Mouse (Mus musculus): ENCODE results near the gene Fbxo47. TPM values are rescaled to one million over a fixed set of nuclear protein-coding genes. Genes with fewer than 3 reads are reported as not detected.

Gene Fbxo47
- polyA plus RNA-seq, 1 experiment from 2014 or later = 1.0 TPM

GRCm38 (mm10) chr11:97824168-97824567 is 59.8 kb downstream of the Fbxo47 start:
- no peak overlapping the region for H3K4me2 ChIP-seq (replicated peaks; ENCODE audit: low read depth, low read length)
- H3K4me1 ChIP-seq (replicated peaks; ENCODE audit: control insufficient read depth, insufficient read depth, low read length) = no peaks in the 10 kb centered on the region
- H3K27ac ChIP-seq (ENCODE audit: low read depth, low read length) = no peak overlapping the region
- no peaks in the 10 kb centered on the region for H3K9me3 ChIP-seq (ENCODE audit: control insufficient read depth, low read length)
- DNase-seq (ENCODE audit: low spot score) (no peak), ATAC-seq (ENCODE audit: low FRiP score) (no peak)
- no peaks in the 10 kb centered on the region; the same call in 1 of the 2 replicates for H3K36me3 ChIP-seq (ENCODE audit: control insufficient read depth, insufficient read depth, low read length)
- 97% methylated on average over 11 of the region's 11 CpGs for WGBS
- H3K27me3 ChIP-seq (ENCODE audit: control insufficient read depth, insufficient read depth, low read length) = no peaks in the 10 kb centered on the region
- H3K4me3 ChIP-seq (ENCODE audit: low read depth, low read length) = no peak overlapping the region
- H3K9ac ChIP-seq (ENCODE audit: low read depth, low read length) = no peak overlapping the region

DNA sequence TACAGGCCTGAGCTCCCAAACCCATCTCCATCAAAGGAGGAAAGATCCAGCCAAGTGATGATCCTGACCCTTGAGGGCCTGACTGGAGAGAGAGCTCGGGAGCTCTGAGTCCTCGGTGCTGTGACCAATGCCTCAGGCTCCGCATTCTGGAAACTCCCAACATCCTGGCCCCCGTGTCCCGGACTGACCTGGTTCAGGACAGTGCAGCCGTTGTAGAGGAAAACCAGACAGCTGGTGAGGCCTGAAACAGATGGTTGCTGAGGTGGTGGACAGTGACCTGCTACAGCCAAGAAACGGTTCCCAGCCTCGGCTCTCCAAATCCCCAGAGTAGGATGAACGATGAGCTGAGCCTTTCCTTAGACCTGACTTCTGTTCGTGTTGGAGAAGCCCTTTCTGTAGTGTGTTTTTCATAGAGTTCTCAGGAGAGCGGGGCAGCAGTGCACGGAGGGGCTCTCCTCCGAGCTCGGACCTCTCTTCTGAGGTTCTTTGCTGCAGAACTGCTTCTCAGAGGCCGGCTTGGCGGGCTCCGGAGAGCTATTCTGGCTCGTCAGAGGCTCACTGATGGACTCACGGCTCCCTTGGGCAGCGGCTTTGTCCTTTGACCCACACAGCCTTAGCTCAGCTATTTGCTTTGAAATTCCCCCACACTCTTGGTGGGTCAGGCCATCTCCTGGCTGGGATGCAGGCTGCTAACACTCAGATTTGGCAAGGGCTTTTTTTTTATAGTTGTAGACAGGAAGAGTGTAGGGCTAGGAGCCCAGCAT is 60.9 kb downstream of the Fbxo47 start:
- H3K9me3 ChIP-seq (ENCODE audit: control insufficient read depth, low read length) = no peaks in the 10 kb centered on the region
- H3K27me3 ChIP-seq (ENCODE audit: control insufficient read depth, insufficient read depth, low read length) = no peaks in the 10 kb centered on the region
- ATAC-seq (ENCODE audit: low FRiP score) (no peak), DNase-seq (ENCODE audit: low spot score) (no peak)
- no peaks in the 10 kb centered on the region; the same call in 1 of the 2 replicates for H3K36me3 ChIP-seq (ENCODE audit: control insufficient read depth, insufficient read depth, low read length)
- no peak overlapping the region for H3K4me2 ChIP-seq (replicated peaks; ENCODE audit: low read depth, low read length)
- H3K4me3 ChIP-seq (ENCODE audit: low read depth, low read length) = no peak overlapping the region
- WGBS = 71% methylated on average over 20 of the region's 20 CpGs
- H3K4me1 ChIP-seq (replicated peaks; ENCODE audit: control insufficient read depth, insufficient read depth, low read length) = peaks cover 9% of the 10 kb centered on the region
- H3K9ac ChIP-seq (ENCODE audit: low read depth, low read length) = no peak overlapping the region
- H3K27ac ChIP-seq (ENCODE audit: low read depth, low read length) = no peak overlapping the region

GRCm38 (mm10) chr11:97821401-97822064 is 62.4 kb downstream of the Fbxo47 start:
- WGBS = 95% methylated on average over 8 of the region's 8 CpGs
- DNase-seq (ENCODE audit: low spot score) = no peak
- H3K36me3 ChIP-seq (ENCODE audit: control insufficient read depth, insufficient read depth, low read length) = no peaks in the 10 kb centered on the region; the same call in 1 of the 2 replicates

GRCm38 (mm10) chr11:97820840-97821239 is 63.1 kb downstream of the Fbxo47 start:
- Histone ChIP-seq H3K4me3 (ENCODE audit: low read depth, low read length) (no peak overlapping the region), H3K9ac (ENCODE audit: low read depth, low read length) (no peak overlapping the region), H3K27ac (ENCODE audit: low read depth, low read length) (no peak overlapping the region), H3K9me3 (ENCODE audit: control insufficient read depth, low read length) (no peaks in the 10 kb centered on the region), H3K4me1 (replicated peaks; ENCODE audit: control insufficient read depth, insufficient read depth, low read length) (peaks cover 11% of the 10 kb centered on the region), H3K27me3 (ENCODE audit: control insufficient read depth, insufficient read depth, low read length) (no peaks in the 10 kb centered on the region), H3K36me3 (ENCODE audit: control insufficient read depth, insufficient read depth, low read length) (no peaks in the 10 kb centered on the region; the same call in 1 of the 2 replicates), H3K4me2 (replicated peaks; ENCODE audit: low read depth, low read length) (no peak overlapping the region)
- WGBS = 73% methylated on average over 4 of the region's 4 CpGs
- ATAC-seq (ENCODE audit: low FRiP score) = no peak
- DNase-seq (ENCODE audit: low spot score) = no peak

More at GRCm38 (mm10) chr11:97821401-97822064, 62.4 kb downstream of the Fbxo47 start:
- H3K9me3 ChIP-seq (ENCODE audit: control insufficient read depth, low read length) = no peaks in the 10 kb centered on the region
- no peak for ATAC-seq (ENCODE audit: low FRiP score)
- H3K27me3 ChIP-seq (ENCODE audit: control insufficient read depth, insufficient read depth, low read length) = no peaks in the 10 kb centered on the region
- no peak overlapping the region for H3K4me3 ChIP-seq (ENCODE audit: low read depth, low read length)
- no peak overlapping the region for H3K4me2 ChIP-seq (replicated peaks; ENCODE audit: low read depth, low read length)
- H3K27ac ChIP-seq (ENCODE audit: low read depth, low read length) = no peak overlapping the region
- no peak overlapping the region for H3K9ac ChIP-seq (ENCODE audit: low read depth, low read length)
- H3K4me1 ChIP-seq (replicated peaks; ENCODE audit: control insufficient read depth, insufficient read depth, low read length) = peaks cover 11% of the 10 kb centered on the region

- DNase-seq (ENCODE audit: low spot score) (no peak), ATAC-seq (ENCODE audit: low FRiP score) (no peak)
- H3K9me3 ChIP-seq (ENCODE audit: control insufficient read depth, low read length) = no peaks in the 10 kb centered on the region
- no peak overlapping the region for H3K4me3 ChIP-seq (ENCODE audit: low read depth, low read length)
- H3K27ac ChIP-seq (ENCODE audit: low read depth, low read length) = no peak overlapping the region
- H3K27me3 ChIP-seq (ENCODE audit: control insufficient read depth, insufficient read depth, low read length) = no peaks in the 10 kb centered on the region
- peaks cover 11% of the 10 kb centered on the region for H3K4me1 ChIP-seq (replicated peaks; ENCODE audit: control insufficient read depth, insufficient read depth, low read length)
- H3K4me2 ChIP-seq (replicated peaks; ENCODE audit: low read depth, low read length) = no peak overlapping the region
- H3K9ac ChIP-seq (ENCODE audit: low read depth, low read length) = no peak overlapping the region
- 79% methylated on average over 5 of the region's 5 CpGs for WGBS
- H3K36me3 ChIP-seq (ENCODE audit: control insufficient read depth, insufficient read depth, low read length) = no peaks in the 10 kb centered on the region; the same call in 1 of the 2 replicates
These were observed 64.0 kb downstream of the Fbxo47 start for GRCm38 (mm10) chr11:97819923-97820322.

DNA sequence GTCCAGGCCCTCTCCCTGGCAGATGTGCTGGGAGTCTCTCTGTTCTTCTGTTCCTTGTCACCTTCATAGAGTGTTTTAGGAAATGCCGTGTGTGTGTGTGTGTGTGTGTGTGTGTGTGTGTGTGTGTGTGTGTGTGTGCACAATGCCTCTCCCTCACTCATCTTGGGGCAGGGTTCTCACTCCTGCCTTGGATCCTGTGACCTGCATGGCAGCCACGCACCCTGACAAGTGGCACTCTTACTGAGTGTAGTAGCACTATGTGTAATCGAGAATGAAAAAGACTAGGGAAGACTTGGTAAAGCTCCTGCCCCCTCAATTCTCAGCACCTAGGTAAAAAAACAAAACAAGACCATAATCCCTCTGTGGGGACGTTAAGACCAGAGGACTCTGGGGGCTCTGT is 64.9 kb downstream of the Fbxo47 start:
- no peak for DNase-seq (ENCODE audit: low spot score)
- Histone ChIP-seq H3K4me1 (replicated peaks; ENCODE audit: control insufficient read depth, insufficient read depth, low read length) (peaks cover 11% of the 10 kb centered on the region), H3K4me3 (ENCODE audit: low read depth, low read length) (no peak overlapping the region), H3K36me3 (ENCODE audit: control insufficient read depth, insufficient read depth, low read length) (no peaks in the 10 kb centered on the region; the same call in 1 of the 2 replicates), H3K4me2 (replicated peaks; ENCODE audit: low read depth, low read length) (no peak overlapping the region), H3K27me3 (ENCODE audit: control insufficient read depth, insufficient read depth, low read length) (no peaks in the 10 kb centered on the region), H3K27ac (ENCODE audit: low read depth, low read length) (peak overlapping the region; percentile 83), H3K9me3 (ENCODE audit: control insufficient read depth, low read length) (no peaks in the 10 kb centered on the region), H3K9ac (ENCODE audit: low read depth, low read length) (peak overlapping the region; percentile 65)
- 55% methylated on average over 4 of the region's 4 CpGs for WGBS
- no peak for ATAC-seq (ENCODE audit: low FRiP score)

DNA sequence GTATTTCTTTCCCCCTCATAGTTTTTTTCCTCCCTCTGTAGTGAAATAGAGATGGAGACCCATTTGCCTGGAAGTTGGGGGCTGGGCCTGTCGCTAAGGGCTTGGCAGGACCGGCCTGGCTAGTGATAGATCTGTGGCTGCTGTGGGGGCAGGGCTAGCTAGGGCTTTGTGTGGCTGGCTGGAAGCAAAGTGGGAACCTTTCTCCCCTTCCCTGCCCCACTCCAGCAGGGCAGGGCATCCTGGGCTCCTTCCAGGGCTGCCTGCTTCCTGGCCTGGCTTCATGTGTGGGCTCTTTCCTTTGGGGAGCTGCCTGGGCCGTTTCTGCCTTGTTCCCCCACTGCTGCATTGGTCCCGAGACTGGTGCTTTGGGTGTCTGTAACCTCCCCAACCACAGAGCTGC is 65.4 kb downstream of the Fbxo47 start:
- peak; percentile 71 for ATAC-seq (ENCODE audit: low FRiP score)
- H3K4me1 ChIP-seq (replicated peaks; ENCODE audit: control insufficient read depth, insufficient read depth, low read length) = peaks cover 14% of the 10 kb centered on the region
- peak; percentile 76 for DNase-seq (ENCODE audit: low spot score)
- H3K27ac ChIP-seq (ENCODE audit: low read depth, low read length) = peak overlapping the region; percentile 83
- H3K4me2 ChIP-seq (replicated peaks; ENCODE audit: low read depth, low read length) = no peak overlapping the region
- WGBS = 4% methylated on average over 4 of the region's 4 CpGs
- H3K4me3 ChIP-seq (ENCODE audit: low read depth, low read length) = no peak overlapping the region
- H3K27me3 ChIP-seq (ENCODE audit: control insufficient read depth, insufficient read depth, low read length) = no peaks in the 10 kb centered on the region
- no peaks in the 10 kb centered on the region for H3K9me3 ChIP-seq (ENCODE audit: control insufficient read depth, low read length)
- H3K36me3 ChIP-seq (ENCODE audit: control insufficient read depth, insufficient read depth, low read length) = no peaks in the 10 kb centered on the region
- peak overlapping the region; percentile 65 for H3K9ac ChIP-seq (ENCODE audit: low read depth, low read length)

GRCm38 (mm10) chr11:97818003-97818402 is 66.0 kb downstream of the Fbxo47 start:
- H3K4me3 ChIP-seq (ENCODE audit: low read depth, low read length) = no peak overlapping the region
- H3K4me1 ChIP-seq (replicated peaks; ENCODE audit: control insufficient read depth, insufficient read depth, low read length) = peaks cover 19% of the 10 kb centered on the region
- peak; percentile 25 for DNase-seq (ENCODE audit: low spot score)
- no peaks in the 10 kb centered on the region for H3K27me3 ChIP-seq (ENCODE audit: control insufficient read depth, insufficient read depth, low read length)
- H3K9ac ChIP-seq (ENCODE audit: low read depth, low read length) = peak overlapping the region; percentile 65; the same call in 1 of the 2 replicates
- no peaks in the 10 kb centered on the region for H3K36me3 ChIP-seq (ENCODE audit: control insufficient read depth, insufficient read depth, low read length)
- peak overlapping the region; percentile 83 for H3K27ac ChIP-seq (ENCODE audit: low read depth, low read length)
- H3K4me2 ChIP-seq (replicated peaks; ENCODE audit: low read depth, low read length) = no peak overlapping the region
- 40% methylated on average over 6 of the region's 6 CpGs for WGBS
- no peaks in the 10 kb centered on the region for H3K9me3 ChIP-seq (ENCODE audit: control insufficient read depth, low read length)
- no peak for ATAC-seq (ENCODE audit: low FRiP score)

Measured in hindbrain, embryonic 11.5 days (tissue).